Mouse (Mus musculus) mouse embryonic stem cell (cell line): ENCODE measurements around the gene Naxd.

Source experiments
- in situ Hi-C, 2 experiments: fragments of 300-500 bp; cut with MboI; formaldehyde crosslinking; loops; 1 replicate in 1 of 2; 3 replicates in 1 of 2; pipeline ENCODE4 v1.14.3; 2019 to 2020; ENCODE audit warnings: low sequenced_read_pairs in 2 of 2, low pct_unique_long_range_greater_than_20kb in 1 of 2, mixed read lengths in 1 of 2; ENCODE audit not compliant: unreplicated experiment in 1 of 2

Gene Naxd

GRCm38 (mm10) chr8:11498786-11499485, 1.6 kb downstream of the Naxd start:
- in situ Hi-C loops = no loop called here

DNA sequence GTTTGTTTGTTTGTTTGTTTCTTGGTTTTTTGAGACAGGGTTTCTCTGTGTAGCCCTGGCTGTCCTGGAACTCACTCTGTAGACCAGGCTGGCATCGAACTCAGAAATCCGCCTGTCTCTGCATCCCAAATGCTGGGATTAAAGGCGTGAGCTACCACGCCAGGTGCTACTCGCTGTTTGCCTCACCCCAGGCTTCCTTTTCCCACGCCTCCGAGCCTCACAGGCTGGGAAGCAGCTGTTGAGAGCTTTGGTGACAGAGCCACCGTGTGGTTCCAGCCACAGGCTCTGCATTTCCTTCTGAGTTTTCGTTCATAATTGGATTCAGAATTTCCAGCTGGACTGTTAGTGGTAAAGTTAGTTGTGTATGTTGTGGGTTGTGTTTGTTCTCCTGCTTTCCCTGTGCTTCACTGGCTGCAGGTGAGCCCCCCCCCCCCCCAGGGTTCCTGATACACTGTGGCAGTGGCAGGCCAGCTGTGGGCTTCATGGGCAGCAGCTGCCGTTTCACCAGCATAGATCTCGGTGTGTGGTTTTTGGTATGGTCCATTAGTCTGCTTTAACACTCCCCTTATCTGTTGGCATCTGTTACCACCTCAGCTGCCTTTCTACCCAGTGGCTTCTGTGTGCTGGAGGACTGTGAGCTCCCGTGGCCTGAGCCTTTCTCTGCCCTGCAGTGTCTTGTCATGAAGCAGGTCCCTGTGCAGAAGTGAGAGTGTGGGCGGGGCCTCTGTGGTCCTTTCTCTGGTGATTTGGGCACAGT, 6.3 kb downstream of the Naxd start:
- in situ Hi-C loops = no loop called here

DNA sequence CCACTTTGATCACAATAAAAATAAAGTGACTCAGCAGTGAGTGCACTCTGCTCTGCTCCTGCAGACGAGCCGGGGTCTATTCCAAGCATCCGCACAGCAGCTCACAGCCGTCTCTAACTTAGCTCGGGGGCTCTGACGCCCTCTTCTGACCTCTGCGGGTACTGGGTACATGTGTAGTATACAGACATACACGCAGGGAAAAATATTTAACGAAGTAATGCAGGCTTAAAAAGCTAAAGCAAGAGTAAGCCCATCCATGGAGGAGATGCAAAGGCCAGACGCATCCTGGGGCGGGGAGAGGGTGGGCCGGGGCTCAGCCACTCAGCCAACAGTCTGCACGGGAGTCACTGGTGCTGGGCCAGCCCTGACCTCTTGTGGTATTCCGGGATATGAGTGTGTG, 8.8 kb downstream of the Naxd start:
- in situ Hi-C loops = no loop called here

DNA sequence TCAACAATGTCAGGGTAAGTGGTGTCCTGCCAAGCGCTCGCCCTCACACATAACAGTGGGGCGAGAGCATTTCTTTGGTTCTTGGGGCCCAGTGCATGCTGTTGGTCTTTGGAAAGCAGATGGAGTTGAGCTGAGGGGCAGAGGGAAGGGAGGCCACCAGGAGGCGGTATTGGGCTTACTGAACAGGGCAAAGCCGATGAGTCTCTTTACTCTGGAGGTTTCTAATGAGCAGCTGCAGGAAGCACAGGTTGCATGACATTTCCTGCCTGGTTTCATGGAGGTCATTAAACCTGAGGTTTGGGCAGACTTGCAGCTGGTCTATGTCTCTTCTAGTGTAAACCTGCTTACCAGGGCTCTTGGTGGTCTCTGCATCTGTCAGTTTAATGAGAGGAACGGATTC, 9.5 kb downstream of the Naxd start:
- in situ Hi-C loops = no loop called here

GRCm38 (mm10) chr8:11508880-11509279, 11.6 kb downstream of the Naxd start:
- in situ Hi-C loops = no loop called here

DNA sequence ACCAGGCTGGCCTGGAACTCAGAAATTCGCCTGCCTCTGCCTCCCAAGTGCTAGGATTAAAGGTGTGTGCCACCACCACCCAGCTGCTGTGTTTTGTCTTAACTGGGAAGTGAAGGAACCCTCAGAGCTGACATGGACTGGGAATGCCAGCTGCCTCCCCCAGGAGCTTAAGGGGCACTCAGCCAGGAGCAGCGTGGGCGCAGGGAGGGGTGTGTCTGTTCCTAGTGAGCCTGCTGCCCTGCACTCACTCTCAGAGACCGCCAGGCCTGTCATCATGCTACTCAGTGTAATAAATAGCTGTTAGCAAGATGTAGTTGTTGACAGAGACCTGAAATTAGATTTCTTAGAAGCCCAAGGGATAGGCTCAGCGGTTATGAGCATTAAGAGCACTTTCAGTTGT, 13.7 kb downstream of the Naxd start:
- in situ Hi-C loops = no loop called here

DNA sequence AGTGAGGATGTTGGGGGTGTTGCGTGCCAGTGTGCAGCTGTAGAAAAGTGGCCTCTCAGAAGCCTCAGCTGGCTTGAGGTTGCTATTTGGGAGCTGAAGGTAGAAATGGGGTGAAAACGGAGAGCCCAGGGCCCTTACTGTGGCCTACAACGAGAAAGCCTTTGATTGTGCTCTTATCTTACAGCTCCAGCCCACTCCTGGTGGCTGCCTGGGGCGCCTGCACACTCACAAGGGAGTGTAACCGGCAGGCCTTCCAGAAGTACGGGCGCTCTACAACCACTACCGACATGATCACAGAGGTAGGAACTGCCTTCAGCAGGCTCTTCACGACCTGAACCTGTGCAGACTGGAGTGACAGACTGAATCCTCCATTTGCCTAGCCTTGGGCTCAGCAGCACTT, 15.4 kb downstream of the Naxd start:
- in situ Hi-C loops = no loop called here

DNA sequence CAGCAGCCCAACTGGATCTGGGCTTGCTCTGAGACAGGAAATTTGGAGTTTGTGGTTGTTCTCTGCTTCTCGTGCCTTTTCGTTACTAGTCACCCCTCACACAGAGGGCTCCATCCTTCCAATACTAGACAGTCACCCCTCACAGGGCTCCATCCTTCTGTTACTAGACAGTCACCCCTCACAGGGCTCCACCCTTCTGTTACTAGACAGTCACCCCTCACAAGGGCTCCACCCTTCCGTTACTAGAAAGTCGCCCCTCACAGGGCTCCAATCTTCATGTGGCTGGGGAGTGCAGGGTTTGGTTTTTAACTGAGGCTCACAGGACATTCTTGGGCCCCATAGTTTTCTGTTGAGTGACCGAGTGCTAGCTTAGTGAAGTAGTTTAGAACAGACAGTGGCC, 15.9 kb downstream of the Naxd start:
- in situ Hi-C loops = no loop called here

GRCm38 (mm10) chr8:11516292-11516691, 19.0 kb downstream of the Naxd start:
- in situ Hi-C loops = no loop called here

- in situ Hi-C loops = no loop called here
These were observed 20.2 kb downstream of the Naxd start for GRCm38 (mm10) chr8:11517366-11518055.

DNA sequence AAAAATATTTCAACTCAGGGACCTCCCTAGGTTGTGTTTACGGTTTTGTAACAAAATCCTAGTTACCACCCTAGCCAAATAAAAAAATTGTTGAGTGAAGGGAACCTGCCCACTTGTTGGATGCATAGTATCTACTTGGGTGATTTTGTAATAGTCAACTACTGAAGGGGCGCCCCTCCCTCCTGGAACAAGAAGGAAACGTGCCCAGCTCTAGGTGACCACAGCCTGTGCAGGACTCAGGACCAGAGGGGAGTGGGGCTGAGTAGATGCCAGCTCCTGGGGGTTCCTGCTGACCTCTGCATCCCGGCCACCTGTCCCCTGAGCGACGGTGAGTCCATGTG, 20.7 kb downstream of the Naxd start:
- in situ Hi-C loops = no loop called here

DNA sequence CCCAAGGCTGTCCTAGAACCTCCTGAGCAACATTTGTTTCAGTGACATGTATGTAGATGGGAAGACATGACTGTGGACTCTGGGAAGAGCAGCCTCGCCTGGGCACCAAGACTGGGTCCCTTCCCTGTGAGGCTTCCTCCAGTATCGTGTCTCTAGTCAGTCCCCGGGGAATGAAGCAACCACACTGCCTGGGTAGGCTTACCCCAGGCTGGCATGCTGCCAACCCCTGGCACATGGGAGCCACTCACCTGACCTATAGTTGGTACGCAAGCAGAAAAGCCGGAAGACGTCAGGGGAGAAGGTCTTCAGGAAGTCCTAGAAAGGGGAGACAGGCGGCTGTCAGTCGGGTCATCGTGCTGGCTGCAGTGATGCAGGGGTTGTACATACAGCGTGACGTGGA, 21.4 kb downstream of the Naxd start:
- in situ Hi-C loops = no loop called here

GRCm38 (mm10) chr8:11523331-11523730, 26.0 kb downstream of the Naxd start:
- in situ Hi-C loops = no loop called here

GRCm38 (mm10) chr8:11530155-11530770, 33.0 kb downstream of the Naxd start:
- in situ Hi-C loops = no loop called here

- in situ Hi-C loops = no loop called here
These were observed 33.5 kb downstream of the Naxd start for GRCm38 (mm10) chr8:11530849-11531248.

DNA sequence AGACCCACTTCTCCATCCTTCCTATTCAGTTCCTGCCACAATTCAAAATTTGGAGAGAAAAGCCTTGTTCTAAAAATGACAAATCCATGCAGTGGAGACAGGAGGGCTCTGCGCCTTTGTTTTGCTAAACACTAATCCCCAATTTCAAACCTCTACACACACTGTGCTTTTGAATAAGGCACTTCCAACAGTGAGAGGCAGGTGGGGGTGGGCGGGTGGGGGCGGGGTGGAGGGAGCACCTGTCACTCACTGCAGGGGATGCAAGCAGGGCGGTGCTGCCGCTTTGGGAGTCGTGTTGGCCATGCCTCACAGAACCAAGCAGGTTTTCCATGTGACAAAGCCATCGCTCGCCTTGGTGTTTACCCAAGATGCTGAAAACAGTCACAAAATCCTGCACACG, 37.2 kb downstream of the Naxd start:
- in situ Hi-C loops = no loop called here

- in situ Hi-C loops = no loop called here
These were observed 41.7 kb downstream of the Naxd start for GRCm38 (mm10) chr8:11539049-11539448.

- in situ Hi-C loops = loop anchor here in 1 of 2 experiments (10.0 kb wide), 1 partner anchor 155 kb away; no protein-coding TSS in a partner anchor
These were observed 42.9 kb downstream of the Naxd start for GRCm38 (mm10) chr8:11540182-11540581.

- in situ Hi-C loops = loop anchor here in 1 of 2 experiments (10.0 kb wide), 1 partner anchor 153 kb away; no protein-coding TSS in a partner anchor
These were observed 44.7 kb downstream of the Naxd start for GRCm38 (mm10) chr8:11542031-11542430.
